Mouse (Mus musculus): Measurements from ENCODE around the gene Rgs9. TPM values are rescaled to one million over a fixed set of nuclear protein-coding genes. Genes with fewer than 3 reads are reported as not detected.

Gene Rgs9
- polyA plus RNA-seq, 1 experiment from 2014 or later: 3.0 TPM

DNA sequence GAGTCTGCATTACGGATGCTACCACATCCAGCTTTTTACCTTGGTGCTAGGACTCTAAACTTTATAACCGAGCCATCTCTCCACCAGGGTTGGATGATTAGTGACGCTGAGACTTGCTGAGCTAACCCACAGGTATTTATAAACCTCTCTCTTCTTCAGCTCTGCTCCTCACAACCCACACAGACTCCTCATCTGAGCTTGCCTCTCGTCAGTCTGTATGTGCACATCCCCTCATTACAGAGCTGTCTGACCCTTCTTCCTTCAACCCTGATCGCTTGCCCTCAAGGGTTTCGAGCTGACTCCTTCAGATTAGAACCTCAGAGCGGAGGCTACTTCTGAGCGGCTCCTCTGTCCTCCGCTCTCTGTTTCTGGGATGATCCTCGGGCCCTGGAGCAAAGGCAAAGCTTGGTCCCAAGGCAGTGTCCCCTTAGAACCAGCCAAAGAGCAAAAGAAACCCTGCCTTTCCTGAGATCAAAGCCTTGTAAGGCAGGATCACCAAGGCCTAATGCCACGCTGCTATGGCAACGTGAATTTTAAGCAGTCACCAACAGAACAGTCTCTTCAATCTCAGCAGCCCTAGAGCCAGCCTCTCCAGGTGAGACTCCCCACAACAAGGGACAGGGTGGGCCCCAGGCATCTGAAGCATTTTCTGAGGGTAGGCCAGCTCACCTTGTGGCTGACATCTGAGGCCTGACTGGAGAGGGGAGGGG, 79.9 kb downstream of the Rgs9 start:
- Histone ChIP-seq H3K36me3 (ENCODE audit: insufficient read depth, low read length) (no peaks in the 10 kb centered on the region), H3K27ac (ENCODE audit: low read length) (no peak overlapping the region), H3K4me2 (replicated peaks; ENCODE audit: low read depth, low read length) (no peak overlapping the region), H3K27me3 (replicated peaks; ENCODE audit: insufficient read depth, low read length) (no peaks in the 10 kb centered on the region), H3K4me1 (ENCODE audit: insufficient read depth, low read depth, low read length) (no peaks in the 10 kb centered on the region), H3K9me3 (ENCODE audit: low read length) (no peaks in the 10 kb centered on the region), H3K9ac (replicated peaks; ENCODE audit: low read depth) (no peak overlapping the region), H3K4me3 (ENCODE audit: low read depth, low read length) (no peak overlapping the region)
- DNase-seq (ENCODE audit: low spot score) (no peak), ATAC-seq (no peak)
- 59% methylated on average over 12 of the region's 12 CpGs for WGBS
- TF ChIP-seq EP300 (IDR thresholded peaks at IDR 0.05) (no peak), CTCF (IDR thresholded peaks at IDR 0.05) (no peak)

DNA sequence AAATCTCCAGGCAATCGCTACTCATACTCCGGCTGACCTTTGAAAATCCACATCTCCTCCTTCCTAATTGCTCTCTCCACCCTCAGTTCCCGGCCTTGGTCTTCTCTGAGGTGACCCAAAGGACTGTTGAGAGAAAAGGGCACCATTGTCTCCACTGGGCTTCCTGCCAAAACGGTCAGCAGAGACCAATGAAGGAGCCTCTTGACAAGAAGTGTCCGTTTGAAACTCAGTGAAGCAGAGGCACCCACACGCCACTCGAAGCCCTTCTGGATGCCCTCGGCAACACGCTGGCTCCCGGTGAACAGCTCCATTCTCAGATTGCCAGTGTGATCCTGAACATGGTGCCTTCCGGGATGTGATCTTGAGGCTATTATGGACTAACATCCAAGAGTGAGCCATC, 87.2 kb downstream of the Rgs9 start:
- Histone ChIP-seq H3K4me1 (ENCODE audit: insufficient read depth, low read depth, low read length) (no peaks in the 10 kb centered on the region), H3K4me2 (replicated peaks; ENCODE audit: low read depth, low read length) (no peak overlapping the region), H3K36me3 (ENCODE audit: insufficient read depth, low read length) (no peaks in the 10 kb centered on the region), H3K27me3 (replicated peaks; ENCODE audit: insufficient read depth, low read length) (no peaks in the 10 kb centered on the region), H3K9ac (replicated peaks; ENCODE audit: low read depth) (no peak overlapping the region), H3K9me3 (ENCODE audit: low read length) (no peaks in the 10 kb centered on the region), H3K27ac (ENCODE audit: low read length) (no peak overlapping the region), H3K4me3 (ENCODE audit: low read depth, low read length) (no peak overlapping the region)
- DNase-seq (ENCODE audit: low spot score): peak; percentile 25
- WGBS: 30% methylated on average over 11 of the region's 11 CpGs
- TF ChIP-seq CTCF (IDR thresholded peaks at IDR 0.05): no peak
- no peak for TF ChIP-seq EP300 (IDR thresholded peaks at IDR 0.05)
- peak; percentile 26; the same call in 1 of the 2 replicates for ATAC-seq

DNA sequence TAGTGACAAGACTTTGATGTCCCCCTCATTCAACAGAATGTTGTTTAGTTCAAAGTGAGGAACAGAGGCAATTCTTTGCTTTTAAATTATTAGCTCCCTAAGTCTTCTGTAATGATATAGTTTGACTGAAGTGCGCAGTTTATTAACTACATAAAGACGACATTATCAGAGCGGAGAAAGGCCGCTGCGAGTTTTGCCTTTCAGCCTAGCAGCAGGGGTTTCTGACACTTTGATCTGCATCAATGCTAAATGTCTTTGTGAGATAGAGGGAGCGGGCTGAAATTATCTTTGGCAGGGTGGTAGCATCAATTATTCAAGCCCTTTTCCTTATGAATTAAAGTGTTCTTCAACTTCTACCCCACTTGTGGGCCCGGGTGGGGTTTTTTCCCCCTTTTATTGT, 87.6 kb downstream of the Rgs9 start:
- ATAC-seq (no peak), DNase-seq (ENCODE audit: low spot score) (no peak)
- Histone ChIP-seq H3K9me3 (ENCODE audit: low read length) (no peaks in the 10 kb centered on the region), H3K36me3 (ENCODE audit: insufficient read depth, low read length) (no peaks in the 10 kb centered on the region), H3K27ac (ENCODE audit: low read length) (no peak overlapping the region), H3K4me3 (ENCODE audit: low read depth, low read length) (no peak overlapping the region), H3K9ac (replicated peaks; ENCODE audit: low read depth) (no peak overlapping the region), H3K4me1 (ENCODE audit: insufficient read depth, low read depth, low read length) (no peaks in the 10 kb centered on the region), H3K27me3 (replicated peaks; ENCODE audit: insufficient read depth, low read length) (no peaks in the 10 kb centered on the region), H3K4me2 (replicated peaks; ENCODE audit: low read depth, low read length) (no peak overlapping the region)
- WGBS: 49% methylated on average over 7 of the region's 7 CpGs
- TF ChIP-seq EP300 (IDR thresholded peaks at IDR 0.05) (no peak), CTCF (IDR thresholded peaks at IDR 0.05) (no peak)

DNA sequence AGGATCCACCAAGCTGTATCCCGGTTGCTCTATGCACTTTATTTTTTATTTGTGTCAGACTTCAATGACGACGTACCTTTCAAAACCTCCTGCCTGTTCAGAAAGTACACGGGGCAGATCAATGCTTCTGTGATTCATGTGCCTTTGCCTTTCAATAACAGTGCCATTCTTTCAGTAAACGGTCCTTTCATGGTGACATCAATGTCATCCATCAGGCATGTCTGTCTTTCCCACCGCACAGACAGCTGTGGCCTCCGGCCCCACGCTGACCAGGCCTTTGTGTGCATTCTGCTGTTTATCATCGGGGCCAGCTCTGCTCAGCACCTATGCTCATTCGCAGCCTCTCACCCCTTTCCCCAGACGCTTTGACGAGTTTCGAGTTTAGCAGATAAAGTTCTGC, 91.2 kb downstream of the Rgs9 start:
- H3K9ac ChIP-seq (replicated peaks; ENCODE audit: low read depth): no peak overlapping the region
- no peak overlapping the region for H3K27ac ChIP-seq (ENCODE audit: low read length)
- H3K4me2 ChIP-seq (replicated peaks; ENCODE audit: low read depth, low read length): no peak overlapping the region
- ATAC-seq: no peak
- H3K4me1 ChIP-seq (ENCODE audit: insufficient read depth, low read depth, low read length): no peaks in the 10 kb centered on the region
- no peaks in the 10 kb centered on the region for H3K27me3 ChIP-seq (replicated peaks; ENCODE audit: insufficient read depth, low read length)
- TF ChIP-seq EP300 (IDR thresholded peaks at IDR 0.05) (no peak), CTCF (IDR thresholded peaks at IDR 0.05) (no peak)
- WGBS: 25% methylated on average over 13 of the region's 13 CpGs
- no peaks in the 10 kb centered on the region for H3K36me3 ChIP-seq (ENCODE audit: insufficient read depth, low read length)
- H3K4me3 ChIP-seq (ENCODE audit: low read depth, low read length): no peak overlapping the region
- H3K9me3 ChIP-seq (ENCODE audit: low read length): no peaks in the 10 kb centered on the region
- DNase-seq (ENCODE audit: low spot score): no peak

DNA sequence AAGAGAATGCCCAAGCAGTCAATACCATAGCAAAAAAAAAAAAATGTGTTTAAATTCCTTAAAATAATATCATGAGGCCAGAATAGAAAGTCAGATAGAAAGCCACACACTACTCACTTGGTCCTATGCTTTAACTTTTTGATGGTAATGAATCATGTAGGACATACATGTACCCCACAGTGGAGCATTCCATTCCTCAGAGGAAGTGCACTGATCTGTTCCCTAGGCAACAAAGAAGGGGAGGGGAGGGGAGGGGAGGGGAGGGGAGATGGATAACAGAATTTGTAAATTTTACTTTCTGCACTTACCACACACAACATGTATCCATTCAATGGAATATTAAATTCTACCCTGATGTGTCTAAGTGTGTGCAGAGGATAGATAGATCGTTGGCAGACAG, 91.9 kb downstream of the Rgs9 start:
- no peak for ATAC-seq
- no peak overlapping the region for H3K4me3 ChIP-seq (ENCODE audit: low read depth, low read length)

DNA sequence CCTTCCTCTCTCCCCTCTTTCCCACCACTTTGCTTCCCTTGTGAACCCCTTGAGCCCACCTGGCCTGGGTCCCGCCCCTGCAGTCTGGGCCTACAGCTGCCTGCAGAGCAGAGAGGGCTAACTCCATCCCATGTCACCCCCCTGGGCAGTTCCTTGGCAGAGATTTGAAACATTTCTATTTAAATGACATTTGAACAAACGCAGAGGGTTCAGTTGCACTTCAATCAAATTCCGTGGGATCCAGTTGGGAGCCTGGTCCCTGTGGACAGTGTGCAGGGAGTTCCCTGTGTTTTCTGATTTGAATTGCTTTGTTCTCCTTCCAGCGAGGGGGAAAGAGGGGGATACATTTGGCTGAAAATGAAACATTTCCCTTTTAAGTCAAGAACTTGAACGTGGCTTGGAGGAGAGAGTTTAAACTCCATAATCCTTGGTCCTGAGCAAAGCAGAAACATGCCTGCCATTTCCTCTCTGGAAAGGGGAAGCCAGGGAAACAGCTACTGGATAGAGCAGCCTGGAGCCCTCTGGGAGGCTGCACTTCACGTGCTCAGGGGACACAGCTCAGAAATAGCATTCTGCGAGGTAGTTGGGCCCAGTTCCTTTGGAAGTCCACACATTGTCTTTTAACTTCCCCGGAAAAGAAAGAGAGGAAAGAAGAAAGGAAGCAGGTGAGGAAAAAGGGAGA, 98.2 kb downstream of the Rgs9 start:
- no peak overlapping the region; the same call in 1 of the 2 replicates for H3K27ac ChIP-seq (ENCODE audit: low read length)
- H3K9ac ChIP-seq (replicated peaks; ENCODE audit: low read depth): no peak overlapping the region
- no peaks in the 10 kb centered on the region for H3K36me3 ChIP-seq (ENCODE audit: insufficient read depth, low read length)
- 31% methylated on average over 8 of the region's 8 CpGs for WGBS
- ATAC-seq: peak; percentile 32; the same call in 1 of the 2 replicates
- no peak for TF ChIP-seq EP300 (IDR thresholded peaks at IDR 0.05)
- no peak for TF ChIP-seq CTCF (IDR thresholded peaks at IDR 0.05)
- H3K4me3 ChIP-seq (ENCODE audit: low read depth, low read length): no peak overlapping the region
- peaks cover 2% of the 10 kb centered on the region; the same call in 1 of the 2 replicates for H3K4me1 ChIP-seq (ENCODE audit: insufficient read depth, low read depth, low read length)
- peak; percentile 33 for DNase-seq (ENCODE audit: low spot score)
- H3K27me3 ChIP-seq (replicated peaks; ENCODE audit: insufficient read depth, low read length): no peaks in the 10 kb centered on the region
- no peaks in the 10 kb centered on the region for H3K9me3 ChIP-seq (ENCODE audit: low read length)
- H3K4me2 ChIP-seq (replicated peaks; ENCODE audit: low read depth, low read length): no peak overlapping the region

More for the DNA sequence above, 91.9 kb downstream of the Rgs9 start:
- Histone ChIP-seq H3K4me2 (replicated peaks; ENCODE audit: low read depth, low read length) (no peak overlapping the region), H3K9me3 (ENCODE audit: low read length) (no peaks in the 10 kb centered on the region), H3K4me1 (ENCODE audit: insufficient read depth, low read depth, low read length) (no peaks in the 10 kb centered on the region), H3K36me3 (ENCODE audit: insufficient read depth, low read length) (no peaks in the 10 kb centered on the region), H3K27me3 (replicated peaks; ENCODE audit: insufficient read depth, low read length) (no peaks in the 10 kb centered on the region), H3K9ac (replicated peaks; ENCODE audit: low read depth) (no peak overlapping the region), H3K27ac (ENCODE audit: low read length) (no peak overlapping the region)
- 75% methylated on average over 1 of the region's 1 CpGs for whole genome bisulfite sequencing
- DNase-seq (ENCODE audit: low spot score): no peak
- TF ChIP-seq CTCF (IDR thresholded peaks at IDR 0.05) (no peak), EP300 (IDR thresholded peaks at IDR 0.05) (no peak)

Measured in lung, postnatal 0 days (tissue).